Mouse (Mus musculus): ENCODE data around the gene Dlec1. TPM values are rescaled to one million over a fixed set of nuclear protein-coding genes. Genes with fewer than 3 reads are reported as not detected.

The Dlec1 gene
- polyA plus RNA-seq, 1 experiment from 2014 or later: 1.1 TPM

- no peaks in the 10 kb centered on the region for H3K4me1 ChIP-seq (replicated peaks)
- 82% methylated on average over 15 of the region's 15 CpGs for WGBS
- peaks cover 61% of the 10 kb centered on the region for H3K36me3 ChIP-seq
- H3K9ac ChIP-seq: no peak overlapping the region
- no peak for ATAC-seq (ENCODE audit: low read depth)
- H3K9me3 ChIP-seq: no peaks in the 10 kb centered on the region
- no peak overlapping the region for H3K4me3 ChIP-seq
- H3K27ac ChIP-seq (replicated peaks): no peak overlapping the region
- H3K4me2 ChIP-seq: no peak overlapping the region
- no peaks in the 10 kb centered on the region for H3K27me3 ChIP-seq
These were observed 28.9 kb upstream of the Dlec1 start for GRCm38 (mm10) chr9:119073184-119073895.

- 77% methylated on average over 16 of the region's 16 CpGs for WGBS
- no peak overlapping the region for H3K27ac ChIP-seq (replicated peaks)
- H3K36me3 ChIP-seq: peaks cover 77% of the 10 kb centered on the region
- no peaks in the 10 kb centered on the region for H3K9me3 ChIP-seq
- no peaks in the 10 kb centered on the region for H3K4me1 ChIP-seq (replicated peaks)
- no peak for ATAC-seq (ENCODE audit: low read depth)
- H3K4me3 ChIP-seq: no peak overlapping the region
- H3K27me3 ChIP-seq: no peaks in the 10 kb centered on the region
- H3K9ac ChIP-seq: no peak overlapping the region
- no peak overlapping the region for H3K4me2 ChIP-seq
These were observed 26.6 kb upstream of the Dlec1 start for GRCm38 (mm10) chr9:119075685-119076084.

GRCm38 (mm10) chr9:119080040-119080675 lies 22.1 kb upstream of the Dlec1 start:
- Histone ChIP-seq H3K36me3 (peaks cover 45% of the 10 kb centered on the region), H3K27ac (replicated peaks) (no peak overlapping the region), H3K4me3 (no peak overlapping the region), H3K4me1 (replicated peaks) (peaks cover 24% of the 10 kb centered on the region), H3K27me3 (no peaks in the 10 kb centered on the region), H3K4me2 (no peak overlapping the region), H3K9ac (no peak overlapping the region), H3K9me3 (no peaks in the 10 kb centered on the region)
- WGBS: 77% methylated on average over 5 of the region's 5 CpGs
- ATAC-seq (ENCODE audit: low read depth): no peak

GRCm38 (mm10) chr9:119082039-119082438 lies 20.2 kb upstream of the Dlec1 start:
- no peak overlapping the region for H3K4me3 ChIP-seq
- peak; percentile 86 for ATAC-seq (ENCODE audit: low read depth)
- no peak overlapping the region for H3K4me2 ChIP-seq
- no peaks in the 10 kb centered on the region for H3K27me3 ChIP-seq
- H3K27ac ChIP-seq (replicated peaks): peak overlapping the region; percentile 85
- WGBS: 4% methylated on average over 8 of the region's 8 CpGs
- peaks cover 38% of the 10 kb centered on the region for H3K4me1 ChIP-seq (replicated peaks)
- peaks cover 33% of the 10 kb centered on the region for H3K36me3 ChIP-seq
- H3K9ac ChIP-seq: 0 out of 2 replicates have a peak overlapping the region, but pooled peaks have one; percentile 22
- no peaks in the 10 kb centered on the region for H3K9me3 ChIP-seq

GRCm38 (mm10) chr9:119082656-119083430 lies 19.4 kb upstream of the Dlec1 start:
- H3K36me3 ChIP-seq: peaks cover 27% of the 10 kb centered on the region
- no peak overlapping the region for H3K4me3 ChIP-seq
- no peak for ATAC-seq (ENCODE audit: low read depth)
- peak overlapping the region; percentile 85 for H3K27ac ChIP-seq (replicated peaks)
- no peaks in the 10 kb centered on the region for H3K27me3 ChIP-seq
- no peak overlapping the region for H3K4me2 ChIP-seq
- H3K4me1 ChIP-seq (replicated peaks): peaks cover 46% of the 10 kb centered on the region
- H3K9me3 ChIP-seq: no peaks in the 10 kb centered on the region
- WGBS: 75% methylated on average over 7 of the region's 7 CpGs
- 0 out of 2 replicates have a peak overlapping the region, but pooled peaks have one; percentile 22 for H3K9ac ChIP-seq

GRCm38 (mm10) chr9:119083966-119084365 lies 18.3 kb upstream of the Dlec1 start:
- no peaks in the 10 kb centered on the region for H3K9me3 ChIP-seq
- no peak overlapping the region for H3K4me2 ChIP-seq
- peaks cover 17% of the 10 kb centered on the region for H3K36me3 ChIP-seq
- no peak overlapping the region for H3K4me3 ChIP-seq
- no peak overlapping the region for H3K9ac ChIP-seq
- no peak for ATAC-seq (ENCODE audit: low read depth)
- H3K4me1 ChIP-seq (replicated peaks): peaks cover 55% of the 10 kb centered on the region
- no peaks in the 10 kb centered on the region for H3K27me3 ChIP-seq
- WGBS: 86% methylated on average over 10 of the region's 10 CpGs
- no peak overlapping the region for H3K27ac ChIP-seq (replicated peaks)

- Histone ChIP-seq H3K9me3 (no peaks in the 10 kb centered on the region), H3K4me1 (replicated peaks) (peaks cover 71% of the 10 kb centered on the region), H3K9ac (no peak overlapping the region), H3K27ac (replicated peaks) (no peak overlapping the region), H3K36me3 (0 out of 2 replicates have a peak, but pooled peaks cover 6% of the 10 kb centered on the region), H3K4me3 (no peak overlapping the region), H3K4me2 (no peak overlapping the region), H3K27me3 (peaks cover 2% of the 10 kb centered on the region; the same call in 1 of the 2 replicates)
- 27% methylated on average over 1 of the region's 1 CpGs for WGBS
- no peak for ATAC-seq (ENCODE audit: low read depth)
These were observed 15.8 kb upstream of the Dlec1 start for GRCm38 (mm10) chr9:119086451-119086850.

- ATAC-seq (ENCODE audit: low read depth): no peak
- Histone ChIP-seq H3K9me3 (no peaks in the 10 kb centered on the region), H3K27ac (replicated peaks) (no peak overlapping the region), H3K4me3 (no peak overlapping the region), H3K4me2 (no peak overlapping the region; the same call in 1 of the 2 replicates), H3K27me3 (peaks cover 10% of the 10 kb centered on the region; the same call in 1 of the 2 replicates), H3K9ac (no peak overlapping the region), H3K4me1 (replicated peaks) (peaks cover 71% of the 10 kb centered on the region), H3K36me3 (0 out of 2 replicates have a peak, but pooled peaks cover 6% of the 10 kb centered on the region)
- WGBS: 87% methylated on average over 5 of the region's 5 CpGs
These were observed 15.0 kb upstream of the Dlec1 start for GRCm38 (mm10) chr9:119087309-119087708.

- H3K4me2 ChIP-seq: peak overlapping the region; percentile 49
- no peaks in the 10 kb centered on the region for H3K9me3 ChIP-seq
- H3K9ac ChIP-seq: 0 out of 2 replicates have a peak overlapping the region, but pooled peaks have one; percentile 43
- 3% methylated on average over 24 of the region's 24 CpGs for WGBS
- no peak overlapping the region for H3K27ac ChIP-seq (replicated peaks)
- peak; percentile 41 for ATAC-seq (ENCODE audit: low read depth)
- H3K4me3 ChIP-seq: peak overlapping the region; percentile 25
- H3K36me3 ChIP-seq: 0 out of 2 replicates have a peak, but pooled peaks cover 6% of the 10 kb centered on the region
- peaks cover 73% of the 10 kb centered on the region for H3K4me1 ChIP-seq (replicated peaks)
- peaks cover 17% of the 10 kb centered on the region for H3K27me3 ChIP-seq
These were observed 14.0 kb upstream of the Dlec1 start for GRCm38 (mm10) chr9:119088148-119088801.

- Histone ChIP-seq H3K9me3 (no peaks in the 10 kb centered on the region), H3K9ac (no peak overlapping the region), H3K4me3 (no peak overlapping the region), H3K27ac (replicated peaks) (peak overlapping the region; percentile 65), H3K4me1 (replicated peaks) (peaks cover 85% of the 10 kb centered on the region), H3K36me3 (no peaks in the 10 kb centered on the region), H3K4me2 (no peak overlapping the region; the same call in 1 of the 2 replicates), H3K27me3 (peaks cover 23% of the 10 kb centered on the region)
- WGBS: 17% methylated on average over 7 of the region's 7 CpGs
- no peak for ATAC-seq (ENCODE audit: low read depth)
These were observed 12.8 kb upstream of the Dlec1 start for GRCm38 (mm10) chr9:119089437-119089836.

GRCm38 (mm10) chr9:119090462-119090861 lies 11.8 kb upstream of the Dlec1 start:
- 90% methylated on average over 5 of the region's 5 CpGs for WGBS
- no peak overlapping the region for H3K9ac ChIP-seq
- no peak overlapping the region for H3K27ac ChIP-seq (replicated peaks)
- peaks cover 83% of the 10 kb centered on the region for H3K4me1 ChIP-seq (replicated peaks)
- no peaks in the 10 kb centered on the region for H3K9me3 ChIP-seq
- no peak overlapping the region for H3K4me2 ChIP-seq
- H3K27me3 ChIP-seq: peaks cover 33% of the 10 kb centered on the region
- H3K36me3 ChIP-seq: no peaks in the 10 kb centered on the region
- no peak overlapping the region for H3K4me3 ChIP-seq
- no peak for ATAC-seq (ENCODE audit: low read depth)
